Mouse (Mus musculus) brown adipose tissue, adult 24 weeks (tissue): ENCODE results near the gene Mdga2. TPM values are rescaled to one million over a fixed set of nuclear protein-coding genes. Genes with fewer than 3 reads are reported as not detected.

Experiments used
- H3K27ac ChIP-seq: fragments of 200-500 bp; replicated peaks from 2 replicates; pipeline ENCODE4 v1.5.1; 2012; ENCODE audit warnings: low read depth, mild to moderate bottlenecking, low read length
- H3K4me1 ChIP-seq: fragments of 200-500 bp; 2 replicates; pipeline ENCODE4 v1.6.1; 2012; ENCODE audit warnings: low read length, mixed read lengths; ENCODE audit not compliant: control insufficient read depth, insufficient read depth, insufficient read length
- H3K4me3 ChIP-seq: fragments of 200-500 bp; 2 replicates; pipeline ENCODE4 v1.5.1; 2012; ENCODE audit warnings: low read depth, mild to moderate bottlenecking, low read length, moderate library complexity; ENCODE audit not compliant: insufficient read depth
- polyA plus RNA-seq: library from polyadenylated mRNA; stranded (reverse); fragments of >200 nt; gene quantifications from 2 replicates; pipeline ENCODE4 v1.2.4, GENCODE M21; 2012; ENCODE audit not compliant: missing spikeins, insufficient read depth, insufficient read length

The Mdga2 gene
- polyA plus RNA-seq, 1 experiment = 0.20 TPM

- Histone ChIP-seq H3K4me3 (no peak overlapping the region), H3K4me1 (no peaks in the 10 kb centered on the region), H3K27ac (no peak overlapping the region)
Measured at GRCm38 (mm10) chr12:67118652-67119515, 103.5 kb downstream of the Mdga2 start.

- H3K27ac ChIP-seq = no peak overlapping the region
- no peak overlapping the region for H3K4me3 ChIP-seq
- no peaks in the 10 kb centered on the region for H3K4me1 ChIP-seq
Measured at GRCm38 (mm10) chr12:67104171-67104570, 118.2 kb downstream of the Mdga2 start.

- Histone ChIP-seq H3K4me1 (no peaks in the 10 kb centered on the region), H3K27ac (no peak overlapping the region), H3K4me3 (no peak overlapping the region)
Measured at GRCm38 (mm10) chr12:67094414-67094813, 127.9 kb downstream of the Mdga2 start.

- Histone ChIP-seq H3K4me3 (no peak overlapping the region), H3K27ac (no peak overlapping the region), H3K4me1 (no peaks in the 10 kb centered on the region)
Measured at GRCm38 (mm10) chr12:67090420-67090965, 131.9 kb downstream of the Mdga2 start.

GRCm38 (mm10) chr12:67059136-67060014 lies 163.0 kb downstream of the Mdga2 start:
- H3K27ac ChIP-seq = no peak overlapping the region
- H3K4me3 ChIP-seq = no peak overlapping the region
- H3K4me1 ChIP-seq = no peaks in the 10 kb centered on the region

- Histone ChIP-seq H3K4me3 (no peak overlapping the region), H3K27ac (no peak overlapping the region), H3K4me1 (no peaks in the 10 kb centered on the region)
Measured at GRCm38 (mm10) chr12:67056621-67057020, 165.7 kb downstream of the Mdga2 start.

- Histone ChIP-seq H3K4me1 (no peaks in the 10 kb centered on the region), H3K27ac (no peak overlapping the region), H3K4me3 (no peak overlapping the region)
Measured at GRCm38 (mm10) chr12:67045099-67045750, 177.1 kb downstream of the Mdga2 start.

GRCm38 (mm10) chr12:67041865-67042264 lies 180.5 kb downstream of the Mdga2 start:
- H3K4me3 ChIP-seq = no peak overlapping the region

GRCm38 (mm10) chr12:67035509-67036261 lies 186.7 kb downstream of the Mdga2 start:
- no peak overlapping the region for H3K4me3 ChIP-seq
- no peaks in the 10 kb centered on the region for H3K4me1 ChIP-seq
- H3K27ac ChIP-seq = no peak overlapping the region

More at GRCm38 (mm10) chr12:67041865-67042264, 180.5 kb downstream of the Mdga2 start:
- Histone ChIP-seq H3K4me1 (no peaks in the 10 kb centered on the region), H3K27ac (no peak overlapping the region)

GRCm38 (mm10) chr12:67017192-67017591 lies 205.2 kb downstream of the Mdga2 start:
- Histone ChIP-seq H3K27ac (no peak overlapping the region), H3K4me3 (no peak overlapping the region), H3K4me1 (no peaks in the 10 kb centered on the region)

- no peak overlapping the region for H3K27ac ChIP-seq
- no peak overlapping the region for H3K4me3 ChIP-seq
- H3K4me1 ChIP-seq = no peaks in the 10 kb centered on the region
Measured at GRCm38 (mm10) chr12:67011368-67011767, 211.0 kb downstream of the Mdga2 start.

- no peak overlapping the region for H3K4me3 ChIP-seq
- no peak overlapping the region for H3K27ac ChIP-seq
- no peaks in the 10 kb centered on the region for H3K4me1 ChIP-seq
Measured at GRCm38 (mm10) chr12:67010318-67010717, 212.0 kb downstream of the Mdga2 start.

- H3K27ac ChIP-seq = no peak overlapping the region
- no peak overlapping the region for H3K4me3 ChIP-seq
- H3K4me1 ChIP-seq = no peaks in the 10 kb centered on the region
Measured at GRCm38 (mm10) chr12:67009191-67009590, 213.2 kb downstream of the Mdga2 start.

- Histone ChIP-seq H3K27ac (no peak overlapping the region), H3K4me3 (no peak overlapping the region), H3K4me1 (no peaks in the 10 kb centered on the region)
Measured at GRCm38 (mm10) chr12:66954129-66954528, 268.2 kb downstream of the Mdga2 start.
